Mouse (Mus musculus): ENCODE data around the gene Prtn3.

The Prtn3 gene

DNA sequence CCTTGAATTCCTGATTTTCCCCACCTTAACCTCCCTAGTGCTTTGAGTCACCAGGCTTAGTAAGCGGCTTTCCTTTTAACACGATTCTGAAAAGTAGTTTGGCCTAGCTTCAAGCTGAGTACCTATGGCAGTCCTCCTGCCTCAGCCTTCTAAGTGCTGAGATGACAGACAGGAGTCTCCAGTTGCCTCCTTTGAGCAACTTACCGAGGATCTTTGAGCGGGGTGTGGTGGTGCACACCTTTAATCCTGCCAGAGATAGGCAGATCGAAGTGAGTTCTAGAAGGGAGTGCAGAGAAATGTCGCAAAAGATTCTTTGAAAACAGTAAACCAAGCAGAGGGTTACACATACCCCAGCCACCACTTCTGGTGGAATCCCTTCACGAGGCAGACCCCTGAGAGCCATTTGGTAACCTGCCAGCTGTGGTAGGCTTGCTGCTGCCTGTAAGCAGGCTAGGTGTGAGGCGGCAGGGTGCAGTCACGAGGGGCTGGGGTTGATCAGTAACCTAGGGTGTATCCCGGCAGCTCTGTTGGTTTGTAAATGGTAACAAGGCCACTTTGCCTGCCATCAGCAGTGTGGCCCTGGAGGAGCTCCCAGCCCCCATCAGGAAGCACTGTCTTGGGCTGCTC lies 18.6 kb upstream of the Prtn3 start:
- peak in 1 of 2 experiments; percentile 73 for DNase-seq

DNA sequence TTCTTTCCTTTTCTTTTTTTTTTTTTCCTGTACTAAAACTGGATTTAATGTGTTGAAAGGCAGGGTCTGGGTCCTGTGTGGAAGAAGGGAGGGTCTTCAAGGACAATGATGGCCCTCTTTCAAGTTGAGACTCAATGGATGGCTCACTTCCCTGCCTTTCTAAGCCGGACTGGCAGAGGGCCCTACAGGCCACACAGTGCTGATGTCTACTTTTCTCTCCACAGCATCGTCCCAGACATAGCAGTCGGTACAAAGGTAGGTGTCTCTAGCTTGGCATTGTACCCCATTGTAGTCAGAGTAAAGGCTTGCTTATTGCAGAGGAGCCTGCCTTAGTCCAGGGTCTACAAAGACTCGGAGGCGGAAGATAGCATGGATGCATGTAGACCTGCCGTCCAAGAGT lies 18.0 kb upstream of the Prtn3 start:
- no peak for DNase-seq

DNA sequence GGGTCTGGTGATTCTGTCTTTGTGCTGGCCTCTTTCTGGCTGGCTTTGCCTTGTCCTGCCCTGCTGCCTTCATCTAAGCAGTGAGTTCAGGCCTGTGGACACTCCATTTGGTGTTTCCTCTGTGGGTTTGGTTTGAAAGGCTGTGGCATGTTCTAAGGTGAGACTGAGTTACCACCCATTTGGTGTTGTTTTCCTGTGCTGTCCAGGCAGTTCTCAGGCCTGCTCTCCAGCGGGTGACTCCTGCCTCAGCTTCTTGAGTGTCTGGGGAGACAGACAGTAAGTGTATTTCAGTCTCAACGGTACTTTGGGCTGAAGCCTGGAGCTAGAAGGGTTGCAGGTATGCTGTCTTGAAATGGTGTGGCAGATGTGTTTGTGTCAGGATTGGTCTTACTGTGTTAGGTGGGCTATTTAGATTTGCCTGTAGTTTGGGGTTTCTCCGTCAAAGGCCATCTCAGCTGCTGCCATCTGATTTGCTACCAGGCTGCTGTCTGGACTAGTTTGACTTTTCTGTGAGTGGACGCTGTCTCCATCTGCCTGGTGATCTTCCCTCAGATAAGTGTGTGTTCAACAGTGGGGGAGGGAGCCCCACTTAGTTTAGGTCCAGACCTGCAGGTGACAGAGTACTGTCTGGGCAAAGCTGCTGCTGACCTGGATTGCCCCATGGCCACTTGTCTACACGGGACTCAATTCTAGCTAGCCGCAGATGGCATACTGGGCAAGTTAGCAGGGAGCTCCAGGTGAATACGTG lies 17.4 kb upstream of the Prtn3 start:
- no peak for DNase-seq

DNA sequence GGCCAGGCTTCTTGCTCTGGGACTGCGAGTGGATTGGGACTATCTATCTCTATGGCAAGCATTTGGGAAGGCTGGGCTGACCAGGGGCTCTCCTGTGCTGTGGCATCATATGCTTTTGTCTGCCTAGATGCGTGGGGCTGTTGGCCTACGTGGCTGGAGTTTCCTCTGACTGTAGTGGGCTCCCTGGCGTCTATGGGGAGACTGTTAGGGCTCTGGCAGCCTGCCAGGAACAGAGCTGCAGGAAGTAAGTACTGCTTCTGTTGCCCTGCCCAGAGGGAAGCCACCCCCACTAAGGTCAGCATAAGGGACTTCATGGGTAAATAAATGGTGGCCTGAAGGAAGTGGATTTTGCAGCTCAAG lies 16.8 kb upstream of the Prtn3 start:
- DNase-seq, result peak; percentile 85 to 92

DNA sequence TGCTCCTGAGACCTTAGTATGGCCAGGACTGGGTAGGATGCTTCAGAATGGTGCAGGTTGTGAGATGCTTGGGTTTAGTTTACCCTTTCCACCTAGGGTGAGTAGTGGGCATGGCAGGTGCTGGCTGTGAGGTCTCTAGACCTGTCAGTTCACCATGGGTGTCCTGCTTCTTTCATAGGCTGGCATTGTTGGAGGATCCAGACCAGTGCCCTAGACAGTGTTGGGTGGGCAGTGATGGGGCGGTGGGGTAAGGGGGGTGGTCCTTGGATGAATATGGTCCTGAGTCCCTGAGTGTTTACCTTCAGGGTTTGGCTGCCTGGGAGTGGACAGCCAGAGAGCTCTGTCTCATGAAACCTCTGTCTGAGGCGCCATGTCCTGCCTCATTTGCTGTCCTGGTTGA lies 16.4 kb upstream of the Prtn3 start:
- DNase-seq, result no peak

DNA sequence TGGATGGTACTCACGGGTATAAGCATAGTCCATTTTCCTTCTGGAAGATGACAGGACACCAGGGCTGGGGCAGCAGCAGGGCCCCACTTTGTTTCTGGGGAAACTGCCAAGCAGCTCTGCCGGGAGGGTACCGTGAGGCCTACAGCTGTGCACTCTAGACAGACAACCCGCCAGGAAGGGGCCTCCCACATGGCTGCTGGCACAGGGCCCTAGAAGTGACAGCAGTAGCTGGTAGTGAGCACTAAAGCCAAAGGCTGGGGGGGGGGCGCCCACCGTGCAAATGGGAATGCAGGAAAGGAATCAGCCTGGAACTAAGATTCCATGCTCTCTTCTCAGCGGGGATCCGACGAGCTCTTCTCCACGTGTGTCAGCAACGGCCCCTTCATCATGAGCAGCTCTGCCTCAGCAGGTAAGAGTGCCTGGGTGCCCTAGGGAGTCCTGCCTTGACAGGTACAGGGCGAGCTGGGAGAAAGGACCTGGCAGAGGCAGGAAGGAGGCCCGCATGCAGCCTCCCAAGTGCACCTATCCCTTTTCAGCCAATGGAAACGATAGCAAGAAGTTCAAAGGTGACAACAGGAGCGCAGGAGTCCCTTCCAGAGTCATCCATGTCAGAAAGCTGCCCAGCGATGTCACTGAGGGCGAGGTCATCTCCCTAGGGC lies 15.7 kb upstream of the Prtn3 start:
- DNase-seq, result peak; percentile 80 to 92

DNA sequence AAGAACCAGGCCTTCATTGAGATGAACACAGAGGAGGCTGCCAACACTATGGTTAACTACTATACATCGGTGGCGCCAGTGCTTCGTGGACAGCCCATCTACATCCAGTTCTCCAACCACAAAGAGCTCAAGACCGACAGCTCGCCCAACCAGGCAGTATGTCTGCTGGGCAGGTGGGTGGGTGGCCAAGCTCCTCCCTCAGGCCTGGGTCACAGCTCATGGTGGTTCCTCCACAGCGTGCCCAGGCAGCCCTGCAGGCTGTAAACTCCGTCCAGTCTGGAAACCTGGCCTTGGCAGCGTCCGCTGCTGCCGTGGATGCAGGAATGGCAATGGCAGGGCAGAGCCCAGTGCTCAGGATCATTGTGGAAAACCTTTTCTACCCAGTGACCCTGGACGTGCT lies 15.2 kb upstream of the Prtn3 start:
- peak in 1 of 2 experiments; percentile 58 for DNase-seq

DNA sequence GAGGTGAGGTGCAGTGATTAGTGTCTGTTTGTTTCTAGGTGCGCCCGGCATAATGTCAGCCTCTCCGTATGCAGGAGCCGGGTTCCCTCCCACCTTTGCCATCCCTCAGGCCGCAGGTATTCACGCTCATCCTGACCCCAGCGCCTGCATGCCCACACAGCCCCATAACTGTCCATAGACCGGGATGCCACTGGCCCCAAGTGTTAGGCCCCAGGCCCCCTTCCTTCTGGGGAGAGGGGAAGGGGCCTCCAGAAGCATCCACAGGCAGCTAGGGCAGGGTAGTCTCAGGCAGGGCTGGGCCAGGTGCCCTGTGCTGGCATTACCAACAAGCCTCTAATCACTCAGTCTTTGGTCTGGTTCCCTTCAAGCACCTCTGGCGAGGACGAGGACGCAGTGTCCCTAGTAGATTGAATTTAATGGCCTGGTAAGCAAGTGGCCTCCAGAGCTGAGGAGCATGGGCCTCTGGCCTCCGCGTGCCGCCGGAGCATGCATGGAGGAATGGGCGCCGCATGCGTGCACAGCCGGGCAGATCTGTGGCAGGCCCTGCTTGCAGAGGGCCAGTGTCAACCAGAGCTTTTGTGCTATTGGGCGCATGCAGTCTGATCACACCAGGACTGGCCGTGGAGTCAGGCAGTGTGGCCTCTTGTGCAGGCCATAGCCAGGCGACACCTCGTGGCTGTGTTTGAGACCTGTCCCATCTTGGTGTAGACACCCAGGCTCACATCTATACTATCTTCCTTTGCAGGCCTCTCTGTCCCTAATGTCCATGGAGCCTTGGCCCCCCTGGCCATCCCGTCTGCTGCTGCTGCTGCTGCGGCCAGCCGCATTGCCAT lies 14.0 kb upstream of the Prtn3 start:
- no peak for DNase-seq

DNA sequence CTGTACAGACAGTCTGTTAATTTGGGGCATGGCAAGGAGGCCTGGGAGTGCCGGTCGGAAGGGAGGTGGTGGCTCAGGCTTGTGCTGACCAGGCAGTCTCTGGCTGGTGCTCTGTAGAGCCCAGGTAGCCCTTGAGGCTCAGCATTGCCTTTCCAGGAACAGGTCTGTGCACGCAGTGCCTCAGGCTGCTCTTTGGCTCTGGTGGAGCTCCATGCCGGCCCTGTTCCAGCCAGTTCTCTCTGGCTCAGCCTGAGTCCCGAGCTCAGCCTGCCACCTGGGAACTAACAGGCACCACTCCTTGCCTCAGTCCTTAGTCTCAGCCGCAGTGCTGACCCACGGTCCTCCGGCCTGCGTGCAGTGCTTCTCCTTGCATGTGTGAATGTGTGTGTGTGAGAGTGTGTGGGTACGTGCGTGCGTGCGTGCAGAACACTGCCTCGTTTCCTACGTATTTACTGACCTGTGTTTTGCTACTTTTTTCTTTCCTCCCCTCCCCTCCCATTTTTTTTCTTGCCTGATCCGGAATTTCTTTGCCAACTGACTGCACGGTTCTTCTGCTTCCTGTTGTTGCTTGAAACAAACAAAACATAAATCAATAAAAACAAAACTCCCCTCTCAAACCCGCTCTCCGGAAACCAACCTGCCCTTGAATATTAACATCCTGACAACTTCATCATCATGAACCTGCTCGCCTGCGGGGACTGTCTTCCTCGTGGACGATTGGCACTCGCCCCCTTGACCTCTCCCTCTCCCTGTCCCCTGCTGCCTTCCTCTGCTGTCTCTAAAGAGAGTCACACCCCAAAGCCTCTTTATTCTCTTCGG lies 12.8 kb upstream of the Prtn3 start:
- no peak for DNase-seq

DNA sequence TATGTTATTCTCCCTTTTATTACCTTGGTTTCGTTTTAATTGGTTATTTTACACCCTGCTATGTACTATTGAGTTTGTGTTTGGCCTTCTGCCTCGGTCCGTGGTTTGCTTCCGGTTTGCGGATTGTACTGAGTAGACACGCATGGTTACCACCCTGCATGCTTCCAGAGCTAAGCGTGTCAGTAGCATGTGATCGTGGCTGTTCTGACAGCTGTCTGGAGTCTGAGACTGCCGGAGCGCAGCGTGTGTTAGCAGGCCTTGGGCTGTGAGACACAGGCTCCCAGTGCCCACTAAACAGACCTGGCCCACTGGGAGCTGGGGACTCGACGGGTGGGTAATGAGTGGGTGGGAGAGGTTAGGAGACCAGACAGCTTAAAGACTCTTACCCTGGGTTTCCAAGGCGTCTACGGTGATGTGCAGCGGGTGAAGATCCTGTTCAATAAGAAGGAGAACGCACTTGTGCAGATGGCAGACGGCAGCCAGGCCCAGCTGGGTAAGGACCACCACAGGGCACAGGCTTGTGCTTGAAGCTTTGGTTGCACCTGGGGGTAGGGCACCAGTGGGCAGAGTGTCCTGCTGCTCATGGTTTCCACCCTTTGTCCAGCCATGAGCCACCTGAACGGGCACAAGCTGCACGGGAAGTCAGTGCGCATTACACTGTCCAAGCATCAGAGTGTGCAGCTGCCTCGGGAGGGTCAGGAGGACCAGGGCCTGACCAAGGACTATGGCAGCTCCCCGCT lies 12.1 kb upstream of the Prtn3 start:
- no peak for DNase-seq

DNA sequence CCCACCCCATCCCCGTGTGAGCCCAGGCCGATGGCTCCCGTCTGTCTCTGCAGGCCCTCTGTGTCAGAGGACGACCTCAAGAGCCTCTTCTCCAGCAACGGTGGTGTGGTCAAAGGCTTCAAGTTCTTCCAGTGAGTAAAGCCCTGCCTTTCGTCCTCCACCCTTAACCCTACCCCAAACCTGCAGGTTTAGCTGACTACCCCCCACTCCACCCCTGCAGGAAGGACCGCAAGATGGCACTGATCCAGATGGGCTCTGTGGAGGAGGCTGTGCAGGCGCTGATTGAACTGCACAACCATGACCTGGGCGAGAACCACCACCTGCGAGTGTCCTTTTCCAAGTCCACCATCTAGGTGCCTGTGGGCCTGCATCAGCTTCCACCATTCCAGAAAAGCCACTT lies 11.4 kb upstream of the Prtn3 start:
- DNase-seq, result no peak

DNA sequence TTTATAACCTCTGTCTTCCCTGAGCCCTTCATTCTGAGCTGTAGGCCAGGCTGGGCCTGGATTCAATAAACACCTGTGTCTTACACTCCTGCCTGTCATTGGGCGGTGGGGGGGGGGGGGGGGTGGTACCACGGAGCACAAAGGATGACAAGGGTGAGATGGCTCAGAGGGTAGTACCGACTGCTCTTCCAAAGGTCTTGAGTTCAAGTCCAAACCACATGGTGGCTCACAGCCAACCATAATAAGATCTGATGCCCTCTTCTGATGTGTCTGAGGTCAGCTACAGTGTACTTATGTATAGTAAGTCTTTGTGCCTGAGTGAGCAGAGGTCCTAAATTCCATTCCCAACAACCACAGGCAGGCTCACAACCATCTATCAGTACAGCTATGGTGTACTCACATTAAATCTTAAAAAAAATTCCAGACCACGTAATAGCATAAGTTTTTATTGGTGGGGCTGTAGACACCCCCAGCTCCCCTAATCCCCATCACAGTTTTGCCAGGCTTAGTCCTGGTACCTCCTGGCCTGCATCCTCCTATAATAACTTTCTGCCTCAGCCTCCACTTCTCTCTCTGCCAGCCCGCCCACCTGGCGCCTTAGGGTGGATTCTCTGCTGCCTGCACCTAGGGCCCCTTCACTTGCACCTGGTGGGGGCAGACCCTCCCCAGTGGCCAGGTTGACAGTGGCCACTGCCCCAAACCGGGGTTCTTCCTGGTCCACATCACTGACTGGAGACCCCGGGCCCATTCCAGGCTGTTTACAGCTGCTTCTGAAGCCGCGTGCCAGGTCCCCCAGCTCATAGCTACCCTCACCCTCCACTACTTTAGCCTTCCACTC lies 9.7 kb upstream of the Prtn3 start:
- DNase-seq, result no peak

DNA sequence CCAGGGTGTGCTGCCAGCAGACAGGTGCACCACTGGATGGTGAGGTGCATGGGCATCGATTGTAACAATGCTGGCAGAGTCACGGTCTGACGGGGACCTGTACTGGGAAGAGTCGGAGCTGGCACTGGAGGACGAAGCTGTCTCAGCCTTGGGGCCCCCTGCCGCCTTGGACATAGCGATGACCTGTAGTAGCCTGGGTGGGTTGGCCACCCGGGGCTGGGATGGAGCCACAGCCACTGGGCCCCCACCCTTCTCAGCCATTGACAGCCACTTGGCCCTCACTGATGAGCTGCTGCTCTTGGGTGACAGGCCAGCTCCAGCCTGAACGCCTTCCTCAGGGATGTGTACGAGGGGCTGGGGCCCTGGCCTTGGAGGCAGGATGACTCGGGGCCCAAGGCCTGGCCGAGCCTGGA lies 9.1 kb upstream of the Prtn3 start:
- peak in 1 of 2 experiments; percentile 55 for DNase-seq

DNA sequence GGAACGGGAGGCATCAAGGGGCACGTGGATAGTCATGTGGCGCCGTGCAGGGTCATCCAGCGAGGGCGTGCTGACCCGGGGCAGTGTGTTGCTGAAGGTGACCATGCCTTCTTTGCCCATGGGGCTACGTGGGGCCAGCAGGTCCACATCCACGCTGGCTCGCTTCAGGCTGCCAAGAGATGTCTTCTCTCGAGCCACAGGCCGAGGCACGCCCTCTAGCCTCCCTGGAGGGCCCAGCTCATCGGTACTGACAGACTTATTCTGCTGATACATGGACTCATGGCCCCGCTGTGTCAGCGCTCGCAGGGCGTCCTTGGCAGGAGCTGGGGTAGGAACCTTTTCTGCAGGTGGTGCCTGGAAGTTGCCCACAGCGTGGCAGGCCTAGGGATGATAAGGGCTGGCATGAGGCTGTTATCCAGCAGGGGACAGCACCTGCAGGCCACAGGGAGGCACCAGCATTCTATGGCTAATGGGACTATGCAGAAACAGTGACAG lies 8.4 kb upstream of the Prtn3 start:
- no peak for DNase-seq

DNA sequence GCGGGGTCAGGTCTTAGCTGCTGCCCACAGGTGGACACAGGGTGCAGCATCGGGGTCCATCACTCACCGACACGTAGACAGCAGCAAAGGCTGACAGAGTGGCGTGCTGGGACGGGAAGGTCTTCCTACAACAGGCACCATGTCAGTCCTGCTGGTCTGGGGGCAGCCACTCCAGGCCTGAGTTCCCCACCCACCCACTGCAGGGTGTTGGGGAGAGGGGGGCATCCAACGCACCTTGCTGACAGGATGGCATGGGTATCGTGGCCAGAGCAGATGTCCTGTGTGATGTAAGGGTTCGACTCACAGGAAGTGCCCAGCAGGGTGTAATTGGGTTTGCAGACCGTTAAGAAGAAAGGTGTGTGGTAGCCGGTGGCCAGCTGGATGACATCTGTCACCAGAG lies 7.7 kb upstream of the Prtn3 start:
- DNase-seq, result no peak

DNA sequence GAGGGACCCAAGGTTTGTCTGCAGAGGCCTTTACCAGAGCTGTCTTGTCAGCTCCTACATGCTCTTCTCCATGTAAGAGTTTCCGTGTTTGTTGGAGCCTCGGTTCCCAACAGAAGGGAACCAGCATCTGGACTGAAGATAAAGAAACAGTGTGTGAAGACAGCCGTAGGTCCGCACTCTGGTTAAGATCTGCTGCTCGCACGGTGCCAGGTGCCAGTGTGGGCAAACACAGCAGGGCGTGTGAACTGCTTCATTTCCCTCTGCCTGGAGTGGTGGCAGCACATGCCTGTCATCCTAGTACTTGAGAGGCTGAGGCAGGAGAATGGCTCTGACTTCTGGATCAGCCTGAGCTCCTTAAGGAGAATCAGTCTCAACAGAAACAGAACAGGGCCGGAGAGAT lies 2.4 kb upstream of the Prtn3 start:
- no peak for DNase-seq

DNA sequence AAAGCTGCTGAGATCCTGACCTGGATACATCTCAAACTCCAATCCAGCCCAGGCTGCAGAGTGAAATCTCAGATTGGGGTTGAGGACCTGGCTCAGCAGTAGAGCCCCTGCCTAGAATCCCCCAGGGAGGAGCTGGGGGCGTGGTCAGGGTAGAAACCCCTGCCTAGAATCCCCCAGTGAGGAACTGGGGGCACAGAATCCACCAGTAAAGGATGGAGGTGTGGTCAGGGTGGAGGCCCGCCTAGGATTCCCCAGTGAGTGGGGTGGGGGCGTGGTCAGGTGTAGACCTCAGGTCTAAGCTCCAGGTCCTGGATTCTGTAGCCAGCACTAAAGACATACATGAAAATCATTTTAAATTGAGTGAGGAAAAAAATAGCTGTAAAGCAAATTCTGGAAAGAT lies 1.4 kb upstream of the Prtn3 start:
- DNase-seq, result no peak

DNA sequence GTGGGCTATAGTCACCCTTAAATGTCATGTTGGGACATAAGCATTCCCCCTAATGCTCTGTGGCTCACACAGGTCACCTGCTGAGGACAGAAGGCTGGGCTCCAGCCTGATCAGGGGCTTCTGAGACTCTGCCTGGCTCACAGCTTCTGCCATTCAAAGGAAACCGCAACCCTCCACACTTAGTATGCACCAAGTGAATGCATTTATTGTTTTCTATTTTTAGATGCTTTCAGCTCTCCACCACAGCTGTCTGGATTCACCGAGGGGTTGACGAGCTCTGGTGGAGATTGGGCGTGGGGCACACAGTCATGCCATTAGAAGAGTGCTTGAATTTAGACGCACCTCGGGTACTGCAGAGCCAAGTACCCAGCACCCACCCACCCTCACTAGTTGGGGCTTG lies 963 bp upstream of the Prtn3 start:
- no peak for DNase-seq

DNA sequence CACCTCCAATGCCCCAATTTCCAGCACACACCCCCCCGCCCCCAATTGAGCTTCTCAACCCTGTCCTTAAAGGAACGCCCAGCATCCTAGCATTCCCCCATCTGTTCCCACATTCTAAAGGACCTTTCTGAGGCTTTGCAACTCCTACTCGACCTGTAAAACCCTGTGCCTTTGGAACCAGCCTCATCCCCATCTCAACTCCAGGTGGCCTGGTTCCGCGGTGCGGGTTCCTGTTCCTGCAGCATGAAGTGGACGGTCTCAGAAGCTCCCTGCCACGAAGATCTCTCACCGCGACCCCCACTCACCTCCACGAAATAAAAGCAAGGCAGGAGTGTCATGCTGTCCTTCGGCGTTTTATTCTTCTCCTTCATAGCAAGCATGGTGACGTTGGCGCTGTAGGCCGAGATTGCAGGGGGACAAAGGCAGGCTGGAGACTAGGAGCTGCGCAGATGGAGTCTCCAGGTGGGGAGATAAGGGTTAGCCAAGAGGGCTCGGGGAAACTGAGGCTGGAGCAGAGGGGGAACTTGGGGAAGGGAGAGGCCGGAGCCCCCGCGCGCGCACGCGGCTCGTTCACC lies 474 bp upstream of the Prtn3 start:
- no peak for DNase-seq

DNA sequence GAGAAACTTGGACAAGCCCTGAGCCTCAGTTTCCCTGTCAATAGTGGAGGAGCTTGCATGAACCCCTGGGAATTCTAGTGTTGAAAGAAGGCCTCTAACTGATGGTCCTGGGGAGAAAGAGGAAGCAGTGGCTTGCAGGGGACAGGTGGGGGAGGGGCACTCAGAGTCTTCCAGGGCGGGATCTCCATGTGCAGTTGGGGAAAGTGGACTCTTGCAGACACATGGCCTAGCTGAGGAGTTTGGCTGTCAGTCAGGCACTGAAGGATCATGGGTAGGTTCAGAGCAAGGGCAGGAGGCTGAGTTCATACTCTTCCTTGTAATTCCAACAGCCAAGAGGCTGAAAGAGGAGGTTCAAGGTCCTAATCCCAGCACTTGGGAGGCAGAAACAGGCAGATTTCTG lies 2.9 kb downstream of the Prtn3 start:
- no peak for DNase-seq
